Mouse (Mus musculus) heart, embryonic 15.5 days (tissue): ENCODE data around the gene Ric8a. TPM values are rescaled to one million over a fixed set of nuclear protein-coding genes. Genes with fewer than 3 reads are reported as not detected.

Experiments used
- ATAC-seq: fragments of 200-750 bp; cut with Nextera tagmentation; replicated peaks from 2 replicates; pipeline ENCODE4 v1.8.0; 2017; ENCODE audit warnings: low read depth, moderate TSS enrichment; ENCODE audit not compliant: insufficient number of reproducible peaks, insufficient read depth, low FRiP score
- H3K27ac ChIP-seq: fragments of 300-500 bp; sonication (generic); 2 replicates; pipeline ENCODE4 v1.5.1; 2015; ENCODE audit warnings: mild to moderate bottlenecking, inconsistent platforms
- H3K27me3 ChIP-seq: fragments of 300-500 bp; sonication (generic); 2 replicates; pipeline ENCODE4 v1.6.1; 2015; ENCODE audit warnings: inconsistent platforms
- H3K36me3 ChIP-seq: fragments of 300-500 bp; sonication (generic); 2 replicates; pipeline ENCODE4 v1.6.1; 2015; ENCODE audit warnings: mild to moderate bottlenecking, inconsistent platforms
- H3K4me1 ChIP-seq: fragments of 300-500 bp; sonication (generic); replicated peaks from 2 replicates; pipeline ENCODE4 v1.6.1; 2015; ENCODE audit warnings: inconsistent platforms
- H3K4me2 ChIP-seq: fragments of 300-500 bp; sonication (generic); 2 replicates; pipeline ENCODE4 v1.6.1; 2015; ENCODE audit warnings: inconsistent platforms, mild to moderate bottlenecking, moderate library complexity
- H3K4me3 ChIP-seq: fragments of 300-500 bp; sonication (generic); 2 replicates; pipeline ENCODE4 v1.5.1; 2015; ENCODE audit warnings: mild to moderate bottlenecking, inconsistent platforms
- H3K9ac ChIP-seq: fragments of 300-500 bp; sonication (generic); 2 replicates; pipeline ENCODE4 v1.6.1; 2015; ENCODE audit warnings: mild to moderate bottlenecking, inconsistent platforms
- H3K9me3 ChIP-seq: fragments of 300-500 bp; sonication (generic); replicated peaks from 2 replicates; pipeline ENCODE4 v1.6.1; 2016; ENCODE audit warnings: inconsistent platforms
- WGBS: fragments of 180-500 bp; shearing (Covaris S2); methylation state at CpG from one replicate; pipeline ENCODE4 v1.1.7; 2015; ENCODE audit warnings: mixed read lengths; 5-methylcytosine and 5-hydroxymethylcytosine counted together
- polyA plus RNA-seq: library from polyadenylated mRNA; unstranded; fragments of >200 nt; fragmentation: Nextera tagmentation; extraction: Ambion mirVana; gene quantifications from 2 replicates; pipeline ENCODE4 v1.2.1, GENCODE M21; 2015

Ric8a gene
- polyA plus RNA-seq, 1 experiment from 2014 or later = 36.0 TPM

DNA sequence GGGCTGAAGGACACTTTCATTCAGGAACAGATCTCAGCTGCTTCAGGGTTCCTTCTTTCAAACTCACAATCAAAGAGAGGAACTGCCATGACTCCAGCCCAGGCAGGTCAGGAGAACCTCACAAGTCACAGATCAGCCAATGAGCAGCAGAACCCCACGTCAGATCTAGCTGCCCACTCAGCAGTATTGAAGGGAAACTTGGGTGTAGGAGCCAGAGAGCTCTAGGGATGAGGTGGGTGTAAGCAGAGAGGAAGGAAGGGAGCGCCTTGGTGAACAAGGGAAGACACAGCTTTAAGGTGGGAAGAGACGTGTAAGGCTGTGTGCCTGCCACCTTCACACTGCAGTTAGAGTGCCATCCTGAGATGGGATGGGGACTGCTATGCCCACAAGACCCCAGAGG is 55.5 kb downstream of the Ric8a start:
- 54% methylated on average over 3 of the region's 3 CpGs for WGBS
- H3K4me1 ChIP-seq = peaks cover 4% of the 10 kb centered on the region; the same call in 1 of the 2 replicates
- H3K27ac ChIP-seq = no peak overlapping the region
- H3K36me3 ChIP-seq = no peaks in the 10 kb centered on the region
- H3K9me3 ChIP-seq = no peaks in the 10 kb centered on the region
- H3K4me2 ChIP-seq = no peak overlapping the region
- no peak overlapping the region for H3K4me3 ChIP-seq
- H3K9ac ChIP-seq = no peak overlapping the region
- peaks cover 1% of the 10 kb centered on the region; the same call in 1 of the 2 replicates for H3K27me3 ChIP-seq
- no peak for ATAC-seq

- H3K36me3 ChIP-seq = no peaks in the 10 kb centered on the region
- no peak overlapping the region for H3K4me3 ChIP-seq
- H3K27me3 ChIP-seq = peaks cover 7% of the 10 kb centered on the region
- 73% methylated on average over 5 of the region's 5 CpGs for WGBS
- no peak overlapping the region for H3K4me2 ChIP-seq
- H3K27ac ChIP-seq = no peak overlapping the region
- peaks cover 4% of the 10 kb centered on the region; the same call in 1 of the 2 replicates for H3K4me1 ChIP-seq
- no peak for ATAC-seq
- H3K9me3 ChIP-seq = no peaks in the 10 kb centered on the region
- no peak overlapping the region for H3K9ac ChIP-seq
These were observed 56.2 kb downstream of the Ric8a start for GRCm38 (mm10) chr7:140912846-140913482.

Other genes with a start within 250 kb of the Ric8a start
- gene Olfr61, start 228.0 kb upstream of the Ric8a start, polyA plus RNA-seq = not detected in 2 replicates
- not detected in 2 replicates for gene Olfr53, start 210.5 kb upstream of the Ric8a start, polyA plus RNA-seq
- gene Olfr539, start 197.0 kb upstream of the Ric8a start, polyA plus RNA-seq = not detected in 2 replicates
- gene Olfr45, start 175.0 kb upstream of the Ric8a start, polyA plus RNA-seq = not detected in 2 replicates
- not detected in 2 replicates for gene Olfr541, start 159.7 kb upstream of the Ric8a start, polyA plus RNA-seq
- not detected in 2 replicates for gene Cyp2e1, start 93.2 kb upstream of the Ric8a start, polyA plus RNA-seq
- 0.13 and 0.21 TPM in 2 replicates for gene Syce1, start 69.1 kb upstream of the Ric8a start, polyA plus RNA-seq
- gene Zfp941, start 34.8 kb upstream of the Ric8a start, polyA plus RNA-seq = 0.78 and 0.95 TPM in 2 replicates
- 0.68 and 1.4 TPM in 2 replicates for gene Urah, start 21.9 kb upstream of the Ric8a start, polyA plus RNA-seq
- gene Scgb1c1, start 11.4 kb upstream of the Ric8a start, polyA plus RNA-seq = 0.36 TPM in 1 of 2 replicates, not detected in the other
- gene Odf3, start 9.2 kb upstream of the Ric8a start, polyA plus RNA-seq = not detected in 2 replicates
- not detected in 2 replicates for gene Gm45785, start 626 bp upstream of the Ric8a start, polyA plus RNA-seq
- gene Bet1l, start 620 bp downstream of the Ric8a start, polyA plus RNA-seq = 30.2 and 31.9 TPM in 2 replicates
- 154 and 179 TPM in 2 replicates for gene Psmd13, start 25.0 kb downstream of the Ric8a start, polyA plus RNA-seq
- gene Sirt3, start 25.4 kb downstream of the Ric8a start, polyA plus RNA-seq = 54.1 and 55.8 TPM in 2 replicates
- 309 and 515 TPM in 2 replicates for gene Cox8b, start 43.5 kb downstream of the Ric8a start, polyA plus RNA-seq
- 0.24 and 2.8 TPM in 2 replicates for gene Nlrp6, start 63.9 kb downstream of the Ric8a start, polyA plus RNA-seq
- gene Pgghg, start 84.4 kb downstream of the Ric8a start, polyA plus RNA-seq = 9.3 and 15.5 TPM in 2 replicates
- 1.6 and 2.5 TPM in 2 replicates for gene Ifitm5, start 93.3 kb downstream of the Ric8a start, polyA plus RNA-seq
- gene Gm45717, start 99.0 kb downstream of the Ric8a start, polyA plus RNA-seq = not detected in 2 replicates
- 459 and 624 TPM in 2 replicates for gene Ifitm2, start 99.0 kb downstream of the Ric8a start, polyA plus RNA-seq
- gene Ifitm1, start 110.3 kb downstream of the Ric8a start, polyA plus RNA-seq = 11.7 and 49.8 TPM in 2 replicates
- gene Ifitm3, start 153.8 kb downstream of the Ric8a start, polyA plus RNA-seq = 103 and 212 TPM in 2 replicates
- 0.53 and 1.4 TPM in 2 replicates for gene Ifitm6, start 161.0 kb downstream of the Ric8a start, polyA plus RNA-seq
- gene Gm17387, start 172.2 kb downstream of the Ric8a start, polyA plus RNA-seq = not detected in 2 replicates
- 1.0 and 2.0 TPM in 2 replicates for gene B4galnt4, start 204.1 kb downstream of the Ric8a start, polyA plus RNA-seq
- 0.97 and 5.9 TPM in 2 replicates for gene Pkp3, start 221.3 kb downstream of the Ric8a start, polyA plus RNA-seq
- gene Sigirr, start 243.6 kb downstream of the Ric8a start, polyA plus RNA-seq = 3.6 and 5.6 TPM in 2 replicates